Mouse (Mus musculus) heart, adult 2 months (tissue): ENCODE measurements around the gene Tmem200c. TPM values are rescaled to one million over a fixed set of nuclear protein-coding genes. Genes with fewer than 3 reads are reported as not detected.

Source experiments
- DNase-seq, 2 experiments: peaks; one replicate each; pipeline ENCODE4 v3.0.0; 2021
- H3K27ac ChIP-seq: fragments of 200-600 bp; 2 replicates; pipeline ENCODE4 v1.8.1; 2022
- H3K27me3 ChIP-seq: fragments of 200-500 bp; 2 replicates; pipeline ENCODE4 v1.6.1; 2012; ENCODE audit warnings: mild to moderate bottlenecking, low read length, inconsistent platforms, mixed read lengths; ENCODE audit not compliant: control insufficient read depth, insufficient read depth
- H3K36me3 ChIP-seq: fragments of 200-500 bp; 2 replicates; pipeline ENCODE4 v1.6.1; 2012; ENCODE audit warnings: low read length, inconsistent platforms; ENCODE audit not compliant: control insufficient read depth, insufficient read depth
- H3K4me1 ChIP-seq: fragments of 200-500 bp; 2 replicates; pipeline ENCODE4 v1.6.1; 2011; ENCODE audit warnings: low read length; ENCODE audit not compliant: control insufficient read depth, insufficient read depth
- H3K4me3 ChIP-seq: fragments of 200-600 bp; 2 replicates; pipeline ENCODE4 v1.8.1; 2022
- H3K79me2 ChIP-seq: fragments of 200-500 bp; replicated peaks from 2 replicates; pipeline ENCODE4 v1.6.1; 2012; ENCODE audit warnings: mild to moderate bottlenecking, inconsistent platforms, low read length, moderate library complexity, mixed read lengths; ENCODE audit not compliant: control insufficient read depth, insufficient read depth
- H3K9ac ChIP-seq: fragments of 200-500 bp; 2 replicates; pipeline ENCODE4 v1.6.1; 2012; ENCODE audit warnings: low read depth, mild to moderate bottlenecking, control low read depth, inconsistent platforms, low read length, mixed read lengths
- CTCF ChIP-seq: fragments of 200-600 bp; IDR thresholded peaks from 2 replicates; pipeline ENCODE4 v1.8.1; 2022; ENCODE audit warnings: antibody characterized with exemption, mild to moderate bottlenecking, moderate library complexity
- EP300 ChIP-seq: fragments of 200-500 bp; IDR thresholded peaks from 2 replicates; pipeline ENCODE4 v1.6.1; 2011; ENCODE audit warnings: low read depth, low read length, control low read depth; ENCODE audit not compliant: insufficient read depth
- POLR2A ChIP-seq: fragments of 200-500 bp; IDR thresholded peaks from 2 replicates; pipeline ENCODE4 v1.6.1; 2011; ENCODE audit warnings: mild to moderate bottlenecking, low read depth, low read length, control low read depth; ENCODE audit not compliant: insufficient read depth
- WGBS: fragments of 180-500 bp; shearing (Covaris S2); methylation state at CpG from one replicate; pipeline ENCODE4 v1.1.7; 2018; 5-methylcytosine and 5-hydroxymethylcytosine counted together
- intact Hi-C: fragments of 180-260 bp; cut with DNase I; formaldehyde crosslinking; loops from one replicate; pipeline ENCODE4 v1.15.1; 2025
- polyA plus RNA-seq: library from polyadenylated mRNA; depleted of rRNA; stranded (reverse); fragments of >200 nt; gene quantifications from 2 replicates; pipeline ENCODE4 v1.2.3, GENCODE M21; 2012
- total RNA-seq, 2 experiments: library from RNA; stranded (reverse); gene quantifications; 2 replicates each; pipeline ENCODE4 v1.2.3; 2021

The Tmem200c gene
- total and polyA plus RNA-seq, 3 experiments, result 0.02 to 0.23 TPM; not detected in 1

GRCm38 (mm10) chr17:68864175-68864574 is 37.8 kb downstream of the Tmem200c start:
- no peak for TF ChIP-seq POLR2A
- no peak for TF ChIP-seq EP300
- no peak for TF ChIP-seq CTCF
- intact Hi-C loops, result no loop called here
- 56% methylated on average over 3 of the region's 3 CpGs for WGBS
- Histone ChIP-seq H3K9ac (no peak overlapping the region), H3K27me3 (no peaks in the 10 kb centered on the region), H3K4me1 (no peaks in the 10 kb centered on the region), H3K4me3 (no peak overlapping the region), H3K79me2 (no peaks in the 10 kb centered on the region), H3K27ac (no peak overlapping the region), H3K36me3 (no peaks in the 10 kb centered on the region)
- no peak for DNase-seq

- Histone ChIP-seq H3K27me3 (no peaks in the 10 kb centered on the region), H3K36me3 (no peaks in the 10 kb centered on the region), H3K27ac (no peak overlapping the region), H3K9ac (no peak overlapping the region), H3K79me2 (no peaks in the 10 kb centered on the region), H3K4me3 (no peak overlapping the region), H3K4me1 (no peaks in the 10 kb centered on the region)
- intact Hi-C loops, result no loop called here
- peak; percentile 40 for TF ChIP-seq CTCF
- no peak for TF ChIP-seq POLR2A
- no peak for DNase-seq
Measured at GRCm38 (mm10) chr17:68868439-68868838, 42.0 kb downstream of the Tmem200c start.

- intact Hi-C loops, result no loop called here
- no peaks in the 10 kb centered on the region for H3K79me2 ChIP-seq
- no peaks in the 10 kb centered on the region for H3K4me1 ChIP-seq
- no peak for DNase-seq
- H3K4me3 ChIP-seq, result no peak overlapping the region
- no peak overlapping the region for H3K27ac ChIP-seq
- H3K36me3 ChIP-seq, result no peaks in the 10 kb centered on the region
- TF ChIP-seq POLR2A, result no peak
- no peak for TF ChIP-seq EP300
- TF ChIP-seq CTCF, result no peak
- whole genome bisulfite sequencing, result 57% methylated on average over 8 of the region's 8 CpGs
- H3K27me3 ChIP-seq, result no peaks in the 10 kb centered on the region
- no peak overlapping the region for H3K9ac ChIP-seq
Measured at GRCm38 (mm10) chr17:68874021-68874420, 47.6 kb downstream of the Tmem200c start.

GRCm38 (mm10) chr17:68875251-68875650 is 48.8 kb downstream of the Tmem200c start:
- H3K4me3 ChIP-seq, result no peak overlapping the region
- H3K27me3 ChIP-seq, result no peaks in the 10 kb centered on the region
- H3K36me3 ChIP-seq, result no peaks in the 10 kb centered on the region
- no peaks in the 10 kb centered on the region for H3K79me2 ChIP-seq
- no peak for DNase-seq
- H3K9ac ChIP-seq, result no peak overlapping the region
- intact Hi-C loops, result no loop called here
- TF ChIP-seq POLR2A, result no peak
- peak; percentile 17; the same call in 1 of the 2 replicates for TF ChIP-seq CTCF
- no peak overlapping the region for H3K27ac ChIP-seq
- H3K4me1 ChIP-seq, result no peaks in the 10 kb centered on the region
- WGBS, result 69% methylated on average over 5 of the region's 5 CpGs

- Histone ChIP-seq H3K79me2 (no peaks in the 10 kb centered on the region), H3K9ac (no peak overlapping the region), H3K4me1 (no peaks in the 10 kb centered on the region), H3K27me3 (no peaks in the 10 kb centered on the region), H3K4me3 (no peak overlapping the region), H3K27ac (no peak overlapping the region), H3K36me3 (no peaks in the 10 kb centered on the region)
- TF ChIP-seq POLR2A (no peak), CTCF (no peak), EP300 (no peak)
- intact Hi-C loops, result no loop called here
- DNase-seq, result no peak
- WGBS, result 80% methylated on average over 10 of the region's 10 CpGs
Measured at GRCm38 (mm10) chr17:68875917-68876495, 49.6 kb downstream of the Tmem200c start.

GRCm38 (mm10) chr17:68881725-68882524 is 55.5 kb downstream of the Tmem200c start:
- H3K27me3 ChIP-seq, result no peaks in the 10 kb centered on the region
- no peak overlapping the region for H3K4me3 ChIP-seq
- intact Hi-C loops, result loop anchor here (2.0 to 10.0 kb wide), 2 partner anchors 225 to 463 kb away; no protein-coding TSS in a partner anchor
- no peaks in the 10 kb centered on the region for H3K4me1 ChIP-seq
- H3K36me3 ChIP-seq, result no peaks in the 10 kb centered on the region
- no peak overlapping the region for H3K9ac ChIP-seq
- no peak overlapping the region for H3K27ac ChIP-seq
- TF ChIP-seq CTCF (peak; percentile 62), EP300 (no peak), POLR2A (no peak)
- no peaks in the 10 kb centered on the region for H3K79me2 ChIP-seq
- 14% methylated on average over 21 of the region's 21 CpGs for WGBS
- peak in 1 of 2 experiments; percentile 2 for DNase-seq
